Mouse (Mus musculus) G1E (cell line): ENCODE results near the gene Chd5. TPM values are rescaled to one million over a fixed set of nuclear protein-coding genes. Genes with fewer than 3 reads are reported as not detected.

Source experiments
- ATAC-seq: 2 replicates; pipeline ENCODE4 v1.8.0; 2016; ENCODE audit warnings: mild to moderate bottlenecking; ENCODE audit not compliant: insufficient number of reproducible peaks, poor library complexity, low FRiP score, severe bottlenecking; ENCODE audit errors: extremely low read depth
- DNase-seq: peaks from one replicate; pipeline ENCODE4 v3.0.0; 2012; ENCODE audit warnings: low spot score
- H3K27me3 ChIP-seq: 2 replicates; pipeline ENCODE4 v1.6.1; 2012; ENCODE audit warnings: mild to moderate bottlenecking, low read length, inconsistent platforms; ENCODE audit not compliant: insufficient read depth
- H3K36me3 ChIP-seq: replicated peaks from 2 replicates; pipeline ENCODE3; 2012; ENCODE audit warnings: mild to moderate bottlenecking, inconsistent platforms
- H3K4me1 ChIP-seq: 2 replicates; pipeline ENCODE4 v1.6.1; 2012; ENCODE audit warnings: low read depth, low read length, inconsistent platforms, mixed read lengths; ENCODE audit not compliant: insufficient read depth
- H3K4me3 ChIP-seq: 2 replicates; pipeline ENCODE4 v1.5.1; 2012; ENCODE audit warnings: low read depth, mild to moderate bottlenecking, inconsistent platforms, low read length, moderate library complexity, mixed read lengths
- H3K9me3 ChIP-seq: replicated peaks from 2 replicates; pipeline ENCODE4 v1.6.1; 2012; ENCODE audit warnings: inconsistent platforms
- CTCF ChIP-seq: IDR thresholded peaks from 2 replicates; pipeline ENCODE4 v1.5.1; 2012; ENCODE audit warnings: low read depth, low read length, inconsistent platforms, mixed read lengths
- GATA1 ChIP-seq: IDR thresholded peaks from 2 replicates; pipeline ENCODE4 v1.6.1; 2012; ENCODE audit warnings: borderline replicate concordance, low read length, inconsistent platforms, mixed read lengths
- GATA2 ChIP-seq: IDR thresholded peaks from 2 replicates; pipeline ENCODE4 v1.6.1; 2012; ENCODE audit warnings: low read depth, low read length, inconsistent platforms, borderline replicate concordance
- POLR2AphosphoS5 ChIP-seq: IDR thresholded peaks from 2 replicates; pipeline ENCODE4 v1.6.1; 2012; ENCODE audit warnings: low read depth, low read length, inconsistent platforms; ENCODE audit not compliant: insufficient replicate concordance
- TAL1 ChIP-seq: conservative IDR thresholded peaks from 2 replicates; pipeline ENCODE4 v1.6.1; 2012; ENCODE audit warnings: low read depth, low read length, inconsistent platforms, mixed read lengths
- polyA plus RNA-seq: library from polyadenylated mRNA; stranded (reverse); fragments of >175 nt; gene quantifications from 2 replicates; pipeline ENCODE4 v1.2.3, GENCODE M21; 2012
- total RNA-seq, 2 experiments: library from RNA; stranded (forward) in 1 of 2; stranded (reverse) in 1 of 2; fragments of 200-1000 nt in 1 of 2; fragments of >200 nt in 1 of 2; fragmentation: Nextera tagmentation in 1 of 2; gene quantifications; 2 replicates each; pipeline ENCODE4 v1.2.3; 2014 to 2017

The Chd5 gene
- total and polyA plus RNA-seq, 3 experiments, result under 0.01 to 0.01 TPM; not detected in 1

DNA sequence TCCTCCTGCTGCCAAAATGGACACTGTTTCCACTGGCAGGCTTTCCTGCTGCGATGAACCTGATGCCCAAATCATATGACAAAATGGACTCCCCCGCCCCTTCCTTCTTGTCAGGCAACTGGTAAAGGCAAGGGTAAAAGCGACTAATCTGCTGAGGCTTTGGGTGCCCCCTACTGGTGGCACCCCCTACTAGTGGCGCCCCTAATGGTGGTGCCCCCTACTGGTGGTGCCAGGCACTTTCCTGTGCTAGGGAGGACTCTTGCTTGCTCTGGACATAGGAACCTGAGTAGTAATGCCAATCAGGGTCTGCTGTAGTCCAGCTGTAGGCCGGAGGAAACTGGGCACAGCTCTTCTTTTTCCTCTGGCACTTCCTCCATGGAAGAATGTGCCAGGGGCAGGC, 93.9 kb downstream of the Chd5 start:
- Histone ChIP-seq H3K9me3 (peaks cover 94% of the 10 kb centered on the region), H3K4me1 (no peaks in the 10 kb centered on the region), H3K27me3 (no peaks in the 10 kb centered on the region), H3K36me3 (no peaks in the 10 kb centered on the region), H3K4me3 (no peak overlapping the region)
- TF ChIP-seq POLR2AphosphoS5 (no peak), GATA2 (no peak)
- no peak for ATAC-seq
- DNase-seq, result no peak

DNA sequence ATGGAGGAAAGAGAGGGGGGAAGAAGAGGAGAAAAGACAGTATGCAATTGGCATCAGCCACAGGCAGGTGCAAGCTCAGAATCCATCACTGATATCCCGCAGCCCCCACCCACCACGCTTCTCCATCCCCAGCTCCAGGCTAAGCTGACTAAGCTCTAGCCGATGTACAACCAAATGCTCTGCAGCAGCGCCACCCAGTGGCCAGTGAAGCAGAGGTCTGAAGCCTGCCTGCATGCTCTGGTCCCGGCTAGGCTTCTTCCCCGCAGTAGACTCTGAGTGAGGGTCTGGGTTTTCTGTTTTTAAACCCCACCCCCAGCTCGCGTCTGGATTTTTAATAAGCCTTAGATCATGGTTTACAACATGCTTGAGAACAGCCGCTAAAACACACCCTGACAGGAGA, 96.4 kb downstream of the Chd5 start:
- ATAC-seq, result no peak

DNA sequence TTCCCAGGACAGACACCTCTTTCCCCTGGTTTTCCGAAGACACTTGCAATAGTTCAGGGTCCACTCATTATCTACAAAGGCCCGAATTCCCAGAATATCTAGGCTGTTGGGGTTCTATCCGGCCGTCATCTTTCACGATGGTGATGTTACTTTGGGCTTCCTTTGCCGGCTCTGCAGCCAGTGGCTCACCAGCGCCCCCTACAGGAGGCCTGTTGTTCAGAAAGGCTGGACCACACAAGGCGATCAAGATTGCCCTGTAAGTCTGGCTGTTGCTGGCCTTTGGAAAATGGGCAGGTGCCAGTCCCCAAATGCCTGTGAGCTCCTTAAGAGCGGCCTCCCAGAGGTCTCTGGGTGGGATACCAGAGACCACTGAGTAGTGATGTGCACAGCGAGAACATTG, 96.8 kb downstream of the Chd5 start:
- Histone ChIP-seq H3K27me3 (no peaks in the 10 kb centered on the region), H3K9me3 (peaks cover 91% of the 10 kb centered on the region), H3K4me1 (no peaks in the 10 kb centered on the region), H3K36me3 (no peaks in the 10 kb centered on the region), H3K4me3 (no peak overlapping the region)
- DNase-seq (no peak), ATAC-seq (no peak)
- no peak for TF ChIP-seq GATA1
- TF ChIP-seq TAL1, result no peak
- no peak for TF ChIP-seq POLR2AphosphoS5

More for the DNA sequence above, 96.4 kb downstream of the Chd5 start:
- TF ChIP-seq GATA1 (no peak), CTCF (no peak), GATA2 (no peak)
- no peak for DNase-seq
- no peak overlapping the region for H3K4me3 ChIP-seq
- H3K4me1 ChIP-seq, result no peaks in the 10 kb centered on the region
- peaks cover 92% of the 10 kb centered on the region for H3K9me3 ChIP-seq
- no peaks in the 10 kb centered on the region for H3K36me3 ChIP-seq
- H3K27me3 ChIP-seq, result no peaks in the 10 kb centered on the region

Other genes starting within 250 kb of the Chd5 start
- not detected in 2 replicates for gene Tnfrsf25, start 222.7 kb upstream of the Chd5 start, total RNA-seq (2014; fragmentation: Nextera tagmentation)
- 0.29 TPM in 1 of 2 replicates, not detected in the other for gene Tnfrsf25, start 222.7 kb upstream of the Chd5 start, total RNA-seq (2017)
- gene Tnfrsf25, start 222.7 kb upstream of the Chd5 start, polyA plus RNA-seq, result not detected in 2 replicates
- 9.3 and 16.4 TPM in 2 replicates for gene Espn, start 186.3 kb upstream of the Chd5 start, total RNA-seq (2014; fragmentation: Nextera tagmentation)
- 4.2 and 4.3 TPM in 2 replicates for gene Espn, start 186.3 kb upstream of the Chd5 start, total RNA-seq (2017)
- gene Espn, start 186.3 kb upstream of the Chd5 start, polyA plus RNA-seq, result 48.0 and 61.7 TPM in 2 replicates
- gene Hes2, start 179.8 kb upstream of the Chd5 start, total RNA-seq (2014; fragmentation: Nextera tagmentation), result not detected in 2 replicates
- gene Hes2, start 179.8 kb upstream of the Chd5 start, total RNA-seq (2017), result 0.33 and 0.46 TPM in 2 replicates
- gene Hes2, start 179.8 kb upstream of the Chd5 start, polyA plus RNA-seq, result 0.04 and 0.18 TPM in 2 replicates
- gene Acot7, start 160.5 kb upstream of the Chd5 start, total RNA-seq (2014; fragmentation: Nextera tagmentation), result 17.1 and 22.1 TPM in 2 replicates
- gene Acot7, start 160.5 kb upstream of the Chd5 start, total RNA-seq (2017), result 17.6 and 18.6 TPM in 2 replicates
- gene Acot7, start 160.5 kb upstream of the Chd5 start, polyA plus RNA-seq, result 46.2 and 51.1 TPM in 2 replicates
- not detected in 2 replicates for gene Gpr153, start 64.4 kb upstream of the Chd5 start, total RNA-seq (2014; fragmentation: Nextera tagmentation)
- gene Gpr153, start 64.4 kb upstream of the Chd5 start, total RNA-seq (2017), result 0.05 TPM in 1 of 2 replicates, not detected in the other
- 0.03 and 0.09 TPM in 2 replicates for gene Gpr153, start 64.4 kb upstream of the Chd5 start, polyA plus RNA-seq
- not detected in 2 replicates for gene Hes3, start 47.0 kb upstream of the Chd5 start, total RNA-seq (2014; fragmentation: Nextera tagmentation)
- not detected in 2 replicates for gene Hes3, start 47.0 kb upstream of the Chd5 start, total RNA-seq (2017)
- not detected in 2 replicates for gene Hes3, start 47.0 kb upstream of the Chd5 start, polyA plus RNA-seq
- gene Icmt, start 41.4 kb upstream of the Chd5 start, total RNA-seq (2014; fragmentation: Nextera tagmentation), result 19.0 and 21.9 TPM in 2 replicates
- 21.5 and 24.6 TPM in 2 replicates for gene Icmt, start 41.4 kb upstream of the Chd5 start, total RNA-seq (2017)
- gene Icmt, start 41.4 kb upstream of the Chd5 start, polyA plus RNA-seq, result 19.0 TPM in 2 replicates
- not detected in 2 replicates for gene Rnf207, start 19.7 kb upstream of the Chd5 start, total RNA-seq (2014; fragmentation: Nextera tagmentation)
- gene Rnf207, start 19.7 kb upstream of the Chd5 start, total RNA-seq (2017), result 0.11 and 0.52 TPM in 2 replicates
- not detected in 2 replicates for gene Rnf207, start 19.7 kb upstream of the Chd5 start, polyA plus RNA-seq
- gene Rpl22, start 12.9 kb upstream of the Chd5 start, total RNA-seq (2014; fragmentation: Nextera tagmentation), result 543 and 552 TPM in 2 replicates
- gene Rpl22, start 12.9 kb upstream of the Chd5 start, total RNA-seq (2017), result 1,450 and 1,748 TPM in 2 replicates
- gene Rpl22, start 12.9 kb upstream of the Chd5 start, polyA plus RNA-seq, result 38.3 and 54.2 TPM in 2 replicates
- gene Nphp4, start 138.1 kb downstream of the Chd5 start, total RNA-seq (2014; fragmentation: Nextera tagmentation), result not detected in 2 replicates
- gene Nphp4, start 138.1 kb downstream of the Chd5 start, total RNA-seq (2017), result not detected in 2 replicates
- not detected in 2 replicates for gene Nphp4, start 138.1 kb downstream of the Chd5 start, polyA plus RNA-seq
- not detected in 2 replicates for gene Kcnab2, start 139.2 kb downstream of the Chd5 start, total RNA-seq (2014; fragmentation: Nextera tagmentation)
- 0.06 TPM in 1 of 2 replicates, not detected in the other for gene Kcnab2, start 139.2 kb downstream of the Chd5 start, total RNA-seq (2017)
- 0.02 and 0.04 TPM in 2 replicates for gene Kcnab2, start 139.2 kb downstream of the Chd5 start, polyA plus RNA-seq